Mouse (Mus musculus) gastrocnemius, adult 8-10 months (tissue): ENCODE results near the gene Hoxc10. TPM values are rescaled to one million over a fixed set of nuclear protein-coding genes. Genes with fewer than 3 reads are reported as not detected.

Experiments used
- DNase-seq, 2 experiments: peaks; one replicate each; pipeline ENCODE4 v3.0.0; 2022; ENCODE audit warnings: low spot score in 2 of 2
- microRNA-seq: library from miRNA; unstranded; fragments of <30 nt; microRNA quantifications from one replicate; pipeline ENCODE4 v1.2.0, GENCODE M21; 2022
- total RNA-seq, 4 experiments: library from RNA; stranded (reverse); gene quantifications; 2 replicates each; pipeline ENCODE4 v1.2.4; 2022

Gene Hoxc10
- total RNA-seq, 4 experiments from 2014 or later, result 77.4 to 106 (median 88.9) TPM

DNA sequence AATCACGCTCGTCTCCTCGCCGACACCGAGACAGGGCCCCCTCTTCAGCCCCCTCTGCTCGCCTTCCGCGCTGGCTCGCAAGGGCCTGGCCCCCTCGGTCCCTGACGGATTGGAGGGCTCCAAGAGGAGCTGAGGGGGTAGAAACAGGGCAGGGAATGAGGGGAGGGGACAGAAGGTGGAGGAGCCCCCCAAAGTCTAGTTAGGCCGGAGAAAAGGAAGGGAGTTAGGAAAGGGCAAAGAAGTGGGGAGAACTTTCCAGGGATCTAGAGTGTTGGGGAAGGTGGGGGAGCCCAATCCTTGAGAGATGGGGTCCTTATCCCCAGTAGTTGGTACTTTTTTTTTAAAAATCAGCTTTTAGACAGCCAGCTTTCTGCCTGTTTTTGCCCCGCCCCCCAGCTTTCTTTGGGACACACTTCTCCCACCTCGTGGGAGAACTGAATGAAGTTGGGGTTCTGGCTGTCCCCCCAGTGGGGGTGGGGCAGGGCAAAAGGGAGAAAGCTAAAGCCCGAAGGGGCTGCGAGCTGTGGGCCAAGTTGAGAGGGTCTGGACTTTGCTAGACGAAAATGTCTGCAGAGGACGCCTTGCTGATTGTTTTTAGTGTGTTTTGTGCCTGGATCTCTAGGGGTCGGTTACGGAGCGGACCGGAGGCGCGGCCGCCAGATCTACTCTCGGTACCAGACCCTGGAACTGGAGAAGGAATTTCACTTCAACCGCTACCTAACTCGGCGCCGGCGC lies 43.7 kb downstream of the Hoxc10 start:
- DNase-seq, result no peak

DNA sequence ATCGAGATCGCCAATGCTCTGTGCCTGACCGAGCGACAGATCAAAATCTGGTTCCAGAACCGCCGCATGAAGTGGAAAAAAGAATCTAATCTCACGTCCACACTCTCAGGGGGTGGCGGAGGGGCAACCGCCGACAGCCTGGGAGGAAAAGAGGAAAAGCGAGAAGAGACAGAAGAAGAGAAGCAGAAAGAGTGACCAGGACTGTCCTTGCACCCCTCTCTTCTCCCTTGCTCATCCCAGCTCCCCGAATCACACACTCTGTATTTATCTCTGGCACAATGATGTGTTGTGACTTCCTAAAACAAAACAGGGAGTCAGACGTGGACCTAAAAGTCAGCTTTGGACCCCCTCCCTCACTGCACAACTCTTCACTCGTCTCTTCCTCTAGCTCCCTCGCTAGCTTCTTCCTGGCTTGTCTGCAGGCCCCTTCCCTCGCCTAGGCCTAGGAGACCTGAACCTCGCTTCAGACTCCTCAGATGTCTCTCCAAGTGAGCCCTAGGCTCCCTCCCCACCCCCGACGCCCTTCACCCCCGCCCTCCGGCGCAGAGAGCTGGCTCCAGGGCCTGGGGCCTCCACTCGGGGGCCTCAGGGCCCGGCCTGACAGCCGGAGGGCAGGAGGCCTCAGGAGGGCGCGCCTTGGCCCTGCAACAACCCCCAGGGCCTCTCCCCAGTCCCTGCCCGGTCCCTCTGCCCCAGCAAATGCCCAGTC lies 44.4 kb downstream of the Hoxc10 start:
- DNase-seq, result no peak

DNA sequence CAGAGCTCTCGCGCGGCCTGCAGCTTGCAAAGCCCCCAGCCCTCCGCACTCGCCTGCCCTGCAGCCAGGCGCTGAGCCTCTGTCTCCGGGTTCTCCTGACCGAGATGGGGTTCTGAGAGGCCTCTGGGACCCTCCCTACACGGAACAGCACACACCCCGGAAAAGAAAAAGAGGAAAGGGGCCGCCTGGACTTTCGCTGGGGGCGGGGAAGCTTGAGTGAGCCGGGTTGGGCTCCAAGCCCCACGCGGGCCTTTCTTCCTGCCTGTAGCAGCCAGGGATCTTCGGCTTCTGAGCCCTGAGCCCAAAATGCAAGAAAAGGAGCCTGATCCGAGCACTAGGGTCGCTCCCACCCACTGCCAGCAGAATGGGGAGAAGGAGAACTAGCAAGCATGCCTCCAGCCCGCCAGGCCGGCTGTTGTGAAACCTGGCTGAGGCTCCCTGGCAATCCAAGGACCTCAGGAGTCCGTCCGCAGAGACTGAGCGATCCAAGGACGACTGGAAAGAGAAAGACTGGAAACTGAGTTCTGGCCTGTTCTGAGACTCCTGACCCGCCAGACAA lies 45.4 kb downstream of the Hoxc10 start:
- DNase-seq, result no peak

DNA sequence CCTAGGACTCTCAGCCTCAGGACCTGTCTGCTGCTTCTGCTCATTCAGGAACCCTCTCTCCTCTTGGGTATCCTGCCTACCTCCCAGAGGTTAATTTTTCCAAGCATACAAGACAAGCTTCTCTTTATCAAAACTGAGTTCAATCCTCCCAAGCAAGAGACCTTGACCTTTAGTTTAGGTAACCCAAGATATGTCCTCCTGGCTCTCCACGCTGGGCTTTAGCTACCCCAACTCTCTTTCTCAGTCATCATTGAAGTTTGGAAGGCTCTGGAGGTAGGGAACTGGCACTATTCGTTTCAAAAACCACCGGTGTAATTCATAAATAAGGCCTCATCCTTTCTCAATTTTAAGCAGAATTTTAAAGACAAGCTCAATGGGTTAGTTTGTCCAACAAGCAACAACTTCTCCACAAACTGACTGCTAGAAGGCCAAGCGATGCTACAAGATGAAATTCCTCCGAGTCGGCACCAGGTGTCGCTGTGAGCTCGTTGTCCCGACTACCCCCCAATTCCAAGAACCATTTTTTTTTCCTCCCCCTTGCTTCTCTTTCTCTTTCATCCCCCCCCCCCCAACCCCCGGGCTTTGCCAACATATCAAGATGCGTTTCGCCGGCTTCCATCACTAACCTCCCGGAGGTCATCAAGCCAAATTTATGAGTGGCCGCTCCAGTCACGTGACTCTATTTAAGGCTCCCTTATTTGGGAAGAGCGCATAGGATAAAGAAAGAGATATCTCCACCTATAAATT lies 46.8 kb downstream of the Hoxc10 start:
- DNase-seq, result no peak

DNA sequence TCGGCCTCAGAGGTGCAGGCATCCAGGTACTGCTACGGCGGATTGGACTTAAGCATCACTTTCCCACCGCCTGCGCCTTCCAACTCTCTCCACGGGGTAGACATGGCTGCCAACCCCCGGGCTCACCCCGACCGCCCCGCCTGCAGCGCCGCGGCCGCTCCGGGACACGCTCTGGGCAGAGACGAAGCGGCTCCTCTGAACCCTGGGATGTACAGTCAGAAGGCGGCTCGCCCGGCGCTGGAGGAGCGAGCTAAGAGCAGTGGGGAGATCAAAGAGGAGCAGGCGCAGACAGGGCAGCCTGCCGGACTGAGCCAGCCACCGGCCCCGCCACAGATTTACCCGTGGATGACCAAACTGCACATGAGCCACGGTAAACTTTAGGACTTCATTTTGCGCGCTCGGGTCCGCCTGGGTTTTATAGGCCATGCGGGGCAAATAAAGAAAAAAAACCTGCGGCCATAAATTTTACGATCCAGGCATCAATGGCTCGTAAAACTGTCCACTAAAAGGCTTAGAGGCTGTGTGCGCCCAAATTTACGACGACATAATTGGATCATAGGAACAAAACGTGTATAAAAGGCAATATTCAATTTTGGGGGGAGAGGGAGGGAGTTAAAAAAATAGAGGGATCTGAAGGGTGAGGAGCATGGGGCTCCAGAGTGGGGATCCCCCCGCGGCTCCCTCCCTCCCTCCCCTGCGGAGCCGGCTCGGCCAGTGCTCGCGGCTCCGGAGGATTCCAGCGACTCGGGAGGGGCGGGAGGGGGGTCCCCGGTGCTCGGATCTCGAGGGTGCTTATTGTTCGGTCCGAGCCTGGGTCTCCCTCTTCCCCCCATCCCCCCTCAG lies 47.8 kb downstream of the Hoxc10 start:
- DNase-seq, result peak; percentile 50 to 54

DNA sequence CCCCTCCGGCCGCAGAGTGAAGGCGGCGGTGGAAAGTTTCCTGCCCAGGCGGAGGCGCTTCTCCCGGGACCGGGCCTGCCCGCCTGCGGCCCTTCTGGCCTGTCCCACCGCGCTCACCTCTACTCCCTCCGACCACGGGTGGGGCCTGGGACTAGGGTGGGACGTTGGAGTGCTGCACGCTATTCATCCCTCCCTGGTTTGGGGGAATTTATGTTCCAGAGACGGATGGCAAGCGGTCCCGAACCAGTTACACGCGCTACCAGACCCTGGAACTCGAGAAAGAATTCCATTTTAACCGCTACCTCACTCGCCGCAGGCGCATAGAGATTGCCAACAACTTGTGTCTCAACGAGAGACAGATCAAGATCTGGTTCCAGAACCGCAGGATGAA lies 48.4 kb downstream of the Hoxc10 start:
- DNase-seq, result no peak

DNA sequence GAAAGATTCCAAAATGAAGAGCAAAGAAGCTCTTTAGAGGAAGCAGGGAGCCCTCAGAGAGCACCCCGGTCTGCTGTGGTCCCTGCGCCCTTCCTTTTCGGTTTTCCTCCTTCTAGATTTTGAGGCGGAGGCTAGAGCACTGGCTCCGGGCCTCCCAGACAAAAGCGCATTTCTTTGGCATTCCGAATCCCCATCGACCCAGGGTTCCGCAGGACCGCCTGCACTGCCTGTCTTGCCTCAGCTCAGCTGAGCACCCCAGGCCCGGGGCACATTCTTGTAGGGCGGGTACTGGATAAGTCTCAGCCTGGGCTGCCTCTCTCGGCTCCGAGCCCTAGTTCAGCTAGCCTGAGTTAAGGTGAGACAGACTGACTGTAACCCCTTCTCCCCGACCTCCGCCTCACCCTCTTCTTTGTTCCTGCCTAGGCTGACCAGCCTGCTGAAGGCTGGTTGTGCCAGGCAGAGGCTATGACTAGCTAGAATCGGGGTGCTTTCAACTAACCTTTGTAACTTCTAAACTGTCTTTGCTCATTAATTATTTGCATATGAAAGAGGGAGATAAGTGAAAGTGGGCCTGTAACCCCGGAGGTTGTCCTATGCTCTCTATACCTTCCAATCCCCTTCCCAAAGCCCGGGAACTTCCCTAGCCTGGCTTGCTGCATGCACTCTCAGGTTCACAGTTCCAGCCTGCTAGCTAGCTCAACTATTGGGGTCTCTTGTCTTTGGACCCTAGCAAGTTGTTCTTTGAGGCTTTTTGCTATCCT lies 49.0 kb downstream of the Hoxc10 start:
- no peak for DNase-seq

DNA sequence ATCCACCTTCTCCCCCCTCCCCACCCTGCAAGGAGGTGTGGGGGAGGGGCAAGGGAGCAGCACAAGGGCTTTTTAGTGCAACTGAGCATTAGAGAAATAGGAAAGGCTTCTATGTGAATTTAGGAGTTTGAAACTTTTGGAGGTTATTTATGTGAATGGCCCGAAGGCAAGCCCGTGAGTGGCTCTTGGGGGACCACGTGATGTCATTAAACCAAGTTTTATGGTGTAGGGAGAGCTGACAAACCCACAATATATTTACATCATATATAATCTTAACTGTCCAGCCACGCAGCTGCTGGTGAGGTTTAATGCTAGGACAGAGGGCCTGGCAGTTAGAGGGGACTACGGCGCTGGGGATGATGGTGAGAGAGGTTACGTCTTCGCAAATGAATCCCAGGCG lies 52.0 kb downstream of the Hoxc10 start, which contains the start of gene Hoxc4:
Hoxc4 (plus strand) TSS at position 299 of the 400 bp plus-strand sequence.
- DNase-seq, result no peak

DNA sequence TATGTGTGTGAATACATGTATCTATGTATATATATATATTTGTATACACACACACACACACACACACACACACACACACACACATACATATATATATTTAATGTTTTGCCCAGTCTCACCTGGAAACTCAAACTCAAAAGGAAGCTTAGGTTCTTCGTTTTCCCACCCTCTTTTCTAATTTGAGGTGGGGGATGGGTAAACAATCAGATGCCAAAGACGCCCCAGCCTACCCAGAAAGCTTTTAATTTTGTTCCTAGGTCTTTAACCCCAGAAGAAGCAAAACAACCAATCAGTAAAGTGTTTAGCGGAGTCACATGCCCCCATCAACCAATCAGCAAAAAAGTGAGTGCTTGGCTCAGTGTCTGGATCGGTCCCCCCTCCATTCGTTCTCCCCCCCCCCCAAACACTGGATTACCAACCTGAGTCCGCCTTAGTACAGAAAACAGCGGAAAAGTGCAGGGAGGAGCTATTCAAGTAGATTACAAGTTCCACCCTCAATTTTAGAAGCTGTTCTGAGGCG lies 54.4 kb downstream of the Hoxc10 start:
- DNase-seq, result no peak

Small RNA genes lying within 50 kb of the gene (microRNA-seq; reads per million reads assigned to microRNA genes)
- gene Mir196a-2 (5,419 reads per million, percentile 89 among the genes with 10 or more reads in this experiment), gene Mir615 (1,255 reads per million, percentile 81 among the genes with 10 or more reads in this experiment)

Other genes starting within 250 kb of the Hoxc10 start
- 10 to 100 TPM; 65.5 to 80.9 (median 72.9) TPM for gene Calcoco1, start 244.6 kb upstream of the Hoxc10 start, total RNA-seq
- gene Hoxc13, start 45.7 kb upstream of the Hoxc10 start, total RNA-seq, result not detected
- gene Hoxc12, start 30.0 kb upstream of the Hoxc10 start, total RNA-seq, result not detected
- 1 to 10 TPM; 6.0 to 8.8 (median 7.6) TPM for gene Hoxc11, start 12.4 kb upstream of the Hoxc10 start, total RNA-seq
- gene Hoxc5, start 647 bp downstream of the Hoxc10 start, total RNA-seq, result 1 to 10 TPM; 1.6 to 3.4 (median 2.4) TPM
- gene Hoxc9, start 9.6 kb downstream of the Hoxc10 start, total RNA-seq, result 1 to 10 TPM; 5.3 to 7.4 (median 6.0) TPM
- 1 to 10 TPM; 1.3 to 1.5 (median 1.4) TPM for gene Hoxc8, start 23.8 kb downstream of the Hoxc10 start, total RNA-seq
- gene Hoxc6, start 31.5 kb downstream of the Hoxc10 start, total RNA-seq, result 1 to 10 TPM; 4.5 to 6.3 (median 5.2) TPM
- gene Hoxc4, start 52.1 kb downstream of the Hoxc10 start, total RNA-seq, result 1 to 10 TPM; 4.6 to 5.6 (median 4.7) TPM
- 10 to 100 TPM in 3 of 4 experiments, 1 to 10 TPM in 1; 10.0 to 19.3 (median 12.3) TPM for gene Smug1, start 200.3 kb downstream of the Hoxc10 start, total RNA-seq